Mouse (Mus musculus): ENCODE measurements around the gene Tbrg4.

- TF ChIP-seq CTCF (conservative IDR thresholded peaks at IDR 0.05; ENCODE audit: low read length) (no peak), NANOG (IDR thresholded peaks at IDR 0.05; ENCODE audit: borderline replicate concordance, low read length) (no peak)
These were observed 32.5 kb downstream of the Tbrg4 start for GRCm38 (mm10) chr11:6593406-6593805.
